Mouse (Mus musculus): ENCODE measurements around the gene Nfia. TPM values are rescaled to one million over a fixed set of nuclear protein-coding genes. Genes with fewer than 3 reads are reported as not detected.
A peak's percentile ranks its signal among the peaks of the same experiment; 100 is the strongest.

Nfia gene
- polyA plus RNA-seq, 1 experiment from 2014 or later: 78.4 TPM

DNA sequence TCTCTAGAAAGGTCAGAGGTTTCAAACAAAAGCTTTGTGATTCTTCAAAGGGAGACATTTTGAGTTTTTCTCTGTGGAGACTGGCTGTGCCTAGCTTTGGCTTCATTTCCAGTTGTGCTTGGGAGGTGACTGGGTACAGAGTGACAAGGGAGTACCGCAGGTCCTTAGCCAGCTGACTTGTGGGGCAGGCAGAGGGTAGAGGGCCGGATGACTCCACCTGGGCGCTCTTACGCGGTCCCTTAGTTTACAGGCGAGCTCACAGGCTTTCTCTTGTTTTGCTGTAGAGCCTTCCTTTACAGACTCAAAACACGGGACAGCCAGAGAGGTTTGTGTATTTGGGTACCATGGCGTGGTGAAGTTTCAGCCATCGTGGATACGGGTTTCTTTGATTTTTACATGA, 21.4 kb downstream of the Nfia start:
- Histone ChIP-seq H3K4me2 (replicated peaks; ENCODE audit: low read depth, low read length) (no peak overlapping the region), H3K4me3 (ENCODE audit: low read depth, low read length) (no peak overlapping the region), H3K9me3 (ENCODE audit: control insufficient read depth, low read depth, low read length) (no peaks in the 10 kb centered on the region), H3K36me3 (ENCODE audit: control insufficient read depth, insufficient read depth, low read length) (peaks cover 5% of the 10 kb centered on the region; the same call in 1 of the 2 replicates), H3K9ac (replicated peaks; ENCODE audit: low read depth, low read length) (no peak overlapping the region), H3K4me1 (ENCODE audit: control insufficient read depth, insufficient read depth, low read length) (peaks cover 4% of the 10 kb centered on the region; the same call in 1 of the 2 replicates), H3K27me3 (ENCODE audit: control insufficient read depth, insufficient read depth, low read length) (no peaks in the 10 kb centered on the region), H3K27ac (ENCODE audit: low read length) (no peak overlapping the region)
- no peak for ATAC-seq (ENCODE audit: insufficient number of reproducible peaks, insufficient read depth, low FRiP score, low read depth)
- 83% methylated on average over 10 of the region's 10 CpGs for WGBS

DNA sequence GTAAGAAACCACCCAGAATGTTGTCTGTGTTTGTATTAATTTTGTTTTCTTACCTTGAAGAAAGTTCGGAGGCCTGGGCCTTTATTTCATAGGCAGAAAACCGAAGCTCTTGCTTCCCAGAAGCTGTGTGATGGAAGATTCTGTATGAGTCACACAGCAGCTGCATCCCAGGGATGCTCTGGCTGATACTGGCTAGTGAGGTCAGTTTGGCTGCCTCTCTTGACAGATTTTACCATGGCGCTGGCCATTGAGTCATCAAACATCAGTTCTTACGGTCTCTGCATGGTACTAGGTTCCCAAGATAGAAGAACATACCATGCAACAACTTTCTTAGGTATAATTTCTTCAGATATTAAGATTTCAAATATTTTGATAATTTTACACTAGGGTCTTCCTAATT, 22.3 kb downstream of the Nfia start:
- Histone ChIP-seq H3K9ac (replicated peaks; ENCODE audit: low read depth, low read length) (no peak overlapping the region), H3K9me3 (ENCODE audit: control insufficient read depth, low read depth, low read length) (no peaks in the 10 kb centered on the region), H3K4me2 (replicated peaks; ENCODE audit: low read depth, low read length) (no peak overlapping the region), H3K36me3 (ENCODE audit: control insufficient read depth, insufficient read depth, low read length) (peaks cover 5% of the 10 kb centered on the region; the same call in 1 of the 2 replicates), H3K27ac (ENCODE audit: low read length) (no peak overlapping the region), H3K4me3 (ENCODE audit: low read depth, low read length) (no peak overlapping the region), H3K4me1 (ENCODE audit: control insufficient read depth, insufficient read depth, low read length) (peaks cover 4% of the 10 kb centered on the region; the same call in 1 of the 2 replicates), H3K27me3 (ENCODE audit: control insufficient read depth, insufficient read depth, low read length) (no peaks in the 10 kb centered on the region)
- 83% methylated on average over 4 of the region's 4 CpGs for WGBS
- ATAC-seq (ENCODE audit: insufficient number of reproducible peaks, insufficient read depth, low FRiP score, low read depth): no peak

DNA sequence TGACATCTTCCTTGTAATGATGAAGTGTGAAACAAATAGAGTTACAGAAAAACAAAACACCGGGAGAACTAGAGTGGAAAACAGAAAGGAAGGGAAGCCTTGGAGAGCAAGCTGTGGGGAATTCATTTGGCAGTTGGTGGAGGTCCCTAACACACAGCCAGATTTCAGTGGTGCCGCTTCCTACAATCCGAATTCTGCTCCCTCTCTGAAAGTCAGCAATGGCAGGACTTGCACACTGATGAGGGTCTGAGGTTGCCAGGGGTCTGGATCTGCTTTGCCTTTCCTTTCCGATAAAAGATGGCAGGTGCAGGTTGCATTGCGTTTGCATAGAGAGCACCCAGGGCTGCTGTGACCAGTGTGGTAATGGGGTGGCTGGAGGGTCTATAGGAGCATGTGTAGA, 23.4 kb downstream of the Nfia start:
- H3K4me3 ChIP-seq (ENCODE audit: low read depth, low read length): no peak overlapping the region
- no peaks in the 10 kb centered on the region for H3K9me3 ChIP-seq (ENCODE audit: control insufficient read depth, low read depth, low read length)
- H3K9ac ChIP-seq (replicated peaks; ENCODE audit: low read depth, low read length): no peak overlapping the region
- peaks cover 4% of the 10 kb centered on the region; the same call in 1 of the 2 replicates for H3K4me1 ChIP-seq (ENCODE audit: control insufficient read depth, insufficient read depth, low read length)
- peaks cover 10% of the 10 kb centered on the region; the same call in 1 of the 2 replicates for H3K36me3 ChIP-seq (ENCODE audit: control insufficient read depth, insufficient read depth, low read length)
- no peaks in the 10 kb centered on the region for H3K27me3 ChIP-seq (ENCODE audit: control insufficient read depth, insufficient read depth, low read length)
- no peak overlapping the region for H3K27ac ChIP-seq (ENCODE audit: low read length)
- no peak for ATAC-seq (ENCODE audit: insufficient number of reproducible peaks, insufficient read depth, low FRiP score, low read depth)
- no peak overlapping the region for H3K4me2 ChIP-seq (replicated peaks; ENCODE audit: low read depth, low read length)
- 89% methylated on average over 5 of the region's 5 CpGs for WGBS

DNA sequence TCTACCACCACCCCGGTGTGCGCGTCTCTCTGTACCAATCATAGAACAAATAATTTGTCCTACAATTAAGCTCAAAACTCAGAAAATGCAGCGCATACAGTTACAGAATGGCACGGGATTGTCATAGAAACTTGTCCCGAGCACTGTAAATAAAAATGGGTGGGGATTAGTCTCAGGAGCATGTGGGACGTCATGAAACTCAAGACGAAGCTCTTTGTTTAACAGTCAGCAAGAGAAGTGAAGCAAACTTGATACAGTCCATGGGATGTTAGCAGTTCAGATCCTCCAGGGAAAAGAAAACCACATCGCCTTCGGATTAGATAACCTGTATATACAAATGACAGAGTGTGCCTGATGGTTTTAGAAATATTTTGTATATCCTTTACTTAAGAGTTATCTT, 24.0 kb downstream of the Nfia start:
- H3K4me1 ChIP-seq (ENCODE audit: control insufficient read depth, insufficient read depth, low read length): peaks cover 4% of the 10 kb centered on the region; the same call in 1 of the 2 replicates
- H3K9ac ChIP-seq (replicated peaks; ENCODE audit: low read depth, low read length): no peak overlapping the region
- no peaks in the 10 kb centered on the region for H3K9me3 ChIP-seq (ENCODE audit: control insufficient read depth, low read depth, low read length)
- no peak overlapping the region for H3K4me3 ChIP-seq (ENCODE audit: low read depth, low read length)
- H3K36me3 ChIP-seq (ENCODE audit: control insufficient read depth, insufficient read depth, low read length): peaks cover 10% of the 10 kb centered on the region; the same call in 1 of the 2 replicates
- ATAC-seq (ENCODE audit: insufficient number of reproducible peaks, insufficient read depth, low FRiP score, low read depth): no peak
- WGBS: 70% methylated on average over 10 of the region's 10 CpGs
- no peak overlapping the region for H3K4me2 ChIP-seq (replicated peaks; ENCODE audit: low read depth, low read length)
- no peak overlapping the region for H3K27ac ChIP-seq (ENCODE audit: low read length)
- H3K27me3 ChIP-seq (ENCODE audit: control insufficient read depth, insufficient read depth, low read length): no peaks in the 10 kb centered on the region

DNA sequence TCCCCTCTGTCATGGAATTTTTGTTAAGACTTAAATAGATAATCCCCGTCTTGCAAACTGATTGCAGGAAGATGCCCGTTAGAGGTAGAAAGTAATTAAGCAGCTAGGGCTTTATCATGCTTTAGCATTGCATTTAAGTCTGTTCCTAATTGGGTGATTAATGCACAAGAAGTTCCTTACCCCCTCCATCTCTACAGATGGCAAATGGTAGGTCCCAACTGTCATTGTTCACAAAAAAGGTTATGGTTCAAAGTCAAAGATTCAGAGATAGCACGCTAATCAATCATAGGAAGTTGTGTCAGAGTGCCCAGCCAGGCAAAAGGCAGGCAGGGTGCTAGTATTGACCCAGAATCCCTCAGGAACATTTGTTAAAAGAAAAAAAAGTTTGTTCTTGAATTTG, 31.3 kb downstream of the Nfia start:
- WGBS: 82% methylated on average over 3 of the region's 3 CpGs
- H3K4me3 ChIP-seq (ENCODE audit: low read depth, low read length): no peak overlapping the region
- ATAC-seq (ENCODE audit: insufficient number of reproducible peaks, insufficient read depth, low FRiP score, low read depth): no peak

DNA sequence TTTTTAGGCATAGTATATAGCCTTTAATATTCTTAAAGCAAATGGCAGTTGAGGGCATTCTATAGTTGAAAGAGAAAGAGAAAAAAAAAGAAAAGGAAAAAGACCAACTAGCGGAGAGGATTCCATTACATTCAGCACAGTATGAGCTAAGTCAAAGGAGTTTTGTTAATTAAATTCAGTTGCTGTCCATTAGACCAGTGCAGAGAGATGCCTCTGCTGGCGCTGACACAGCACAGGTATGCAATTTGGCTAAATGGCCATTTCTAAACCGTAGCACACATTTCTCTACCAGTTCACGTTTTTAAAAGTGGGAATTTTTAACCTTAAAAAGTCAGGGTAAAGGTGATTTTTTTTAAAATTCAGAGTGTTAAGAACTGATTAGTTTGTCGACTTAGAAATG, 32.1 kb downstream of the Nfia start:
- WGBS: 79% methylated on average over 5 of the region's 5 CpGs

More for the DNA sequence above, 31.3 kb downstream of the Nfia start:
- no peak overlapping the region for H3K9ac ChIP-seq (replicated peaks; ENCODE audit: low read depth, low read length)
- no peak overlapping the region for H3K4me2 ChIP-seq (replicated peaks; ENCODE audit: low read depth, low read length)
- peaks cover 13% of the 10 kb centered on the region for H3K4me1 ChIP-seq (ENCODE audit: control insufficient read depth, insufficient read depth, low read length)
- H3K27me3 ChIP-seq (ENCODE audit: control insufficient read depth, insufficient read depth, low read length): no peaks in the 10 kb centered on the region
- H3K9me3 ChIP-seq (ENCODE audit: control insufficient read depth, low read depth, low read length): no peaks in the 10 kb centered on the region
- no peak overlapping the region for H3K27ac ChIP-seq (ENCODE audit: low read length)
- H3K36me3 ChIP-seq (ENCODE audit: control insufficient read depth, insufficient read depth, low read length): peaks cover 5% of the 10 kb centered on the region; the same call in 1 of the 2 replicates

DNA sequence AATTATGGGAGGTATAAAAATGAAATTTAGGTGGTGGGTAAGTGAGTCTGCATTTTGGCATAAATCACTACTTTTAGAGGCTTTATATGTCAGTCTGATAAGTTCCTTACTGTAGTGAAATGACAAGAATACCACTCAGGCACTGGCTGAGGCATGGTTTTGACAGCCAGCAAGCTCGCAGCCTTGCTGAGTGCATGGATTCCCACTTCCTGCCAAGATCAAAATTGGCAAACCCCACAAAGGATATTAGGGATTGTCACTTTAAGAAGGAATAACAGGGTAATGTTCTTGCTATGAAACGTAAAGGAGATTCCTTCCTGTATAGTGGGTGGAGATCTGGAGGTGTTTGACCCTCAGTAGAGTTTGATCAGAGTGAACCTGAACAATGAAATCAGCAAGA, 32.7 kb downstream of the Nfia start:
- ATAC-seq (ENCODE audit: insufficient number of reproducible peaks, insufficient read depth, low FRiP score, low read depth): no peak
- no peak overlapping the region for H3K4me3 ChIP-seq (ENCODE audit: low read depth, low read length)
- H3K27me3 ChIP-seq (ENCODE audit: control insufficient read depth, insufficient read depth, low read length): no peaks in the 10 kb centered on the region
- H3K4me2 ChIP-seq (replicated peaks; ENCODE audit: low read depth, low read length): no peak overlapping the region
- peaks cover 16% of the 10 kb centered on the region for H3K4me1 ChIP-seq (ENCODE audit: control insufficient read depth, insufficient read depth, low read length)
- peaks cover 5% of the 10 kb centered on the region; the same call in 1 of the 2 replicates for H3K36me3 ChIP-seq (ENCODE audit: control insufficient read depth, insufficient read depth, low read length)
- H3K27ac ChIP-seq (ENCODE audit: low read length): peak overlapping the region; percentile 39; the same call in 1 of the 2 replicates
- WGBS: 31% methylated on average over 2 of the region's 2 CpGs
- no peak overlapping the region for H3K9ac ChIP-seq (replicated peaks; ENCODE audit: low read depth, low read length)
- H3K9me3 ChIP-seq (ENCODE audit: control insufficient read depth, low read depth, low read length): no peaks in the 10 kb centered on the region

More for the DNA sequence above, 32.1 kb downstream of the Nfia start:
- no peaks in the 10 kb centered on the region for H3K27me3 ChIP-seq (ENCODE audit: control insufficient read depth, insufficient read depth, low read length)
- no peak overlapping the region for H3K9ac ChIP-seq (replicated peaks; ENCODE audit: low read depth, low read length)
- peaks cover 5% of the 10 kb centered on the region; the same call in 1 of the 2 replicates for H3K36me3 ChIP-seq (ENCODE audit: control insufficient read depth, insufficient read depth, low read length)
- no peak for ATAC-seq (ENCODE audit: insufficient number of reproducible peaks, insufficient read depth, low FRiP score, low read depth)
- peaks cover 16% of the 10 kb centered on the region for H3K4me1 ChIP-seq (ENCODE audit: control insufficient read depth, insufficient read depth, low read length)
- no peak overlapping the region for H3K4me3 ChIP-seq (ENCODE audit: low read depth, low read length)
- no peaks in the 10 kb centered on the region for H3K9me3 ChIP-seq (ENCODE audit: control insufficient read depth, low read depth, low read length)
- H3K4me2 ChIP-seq (replicated peaks; ENCODE audit: low read depth, low read length): no peak overlapping the region
- H3K27ac ChIP-seq (ENCODE audit: low read length): no peak overlapping the region

DNA sequence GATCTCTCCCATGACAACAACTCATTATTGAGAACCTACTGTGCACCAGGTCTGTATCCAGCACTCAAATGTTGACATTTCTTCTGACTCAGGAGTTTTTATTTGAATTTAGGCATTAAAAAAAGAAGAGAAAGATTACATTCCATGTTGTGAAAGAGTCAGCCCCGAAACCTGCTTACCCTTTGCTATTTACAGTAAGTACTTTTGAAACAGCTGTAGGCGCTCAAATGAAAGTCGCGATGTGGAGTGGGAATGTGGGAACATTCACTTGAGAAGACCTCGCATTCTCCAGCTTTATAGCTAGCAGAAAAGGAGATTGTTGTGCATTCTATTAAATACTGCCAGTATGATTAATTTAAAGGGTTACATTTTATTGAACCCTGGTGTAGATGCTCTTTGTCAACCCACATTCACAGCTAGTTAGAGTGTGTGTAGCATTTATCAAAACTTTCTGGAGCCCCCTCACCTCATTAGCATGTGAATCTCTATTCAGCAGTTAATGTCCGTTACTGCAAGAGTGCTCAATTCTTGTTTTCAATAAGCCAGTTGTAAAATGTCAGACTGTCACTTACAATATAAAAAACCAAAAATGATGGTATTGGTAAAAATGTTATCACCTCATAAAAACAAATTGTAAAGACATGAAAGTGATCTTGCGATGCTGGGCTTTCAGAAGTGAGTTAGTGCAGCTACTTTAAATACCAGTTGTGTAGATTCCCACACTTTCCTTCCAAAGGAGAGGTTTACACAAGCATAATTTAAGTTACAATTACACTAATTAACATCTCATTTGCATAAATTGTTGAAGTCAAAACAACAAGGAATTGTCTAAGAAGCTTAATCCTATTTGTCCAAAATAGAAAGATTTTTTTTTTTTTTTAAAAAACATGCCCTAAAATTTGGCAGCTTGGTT, 33.6 kb downstream of the Nfia start:
- no peak overlapping the region; the same call in 1 of the 2 replicates for H3K9ac ChIP-seq (replicated peaks; ENCODE audit: low read depth, low read length)
- WGBS: 37% methylated on average over 7 of the region's 7 CpGs
- no peak overlapping the region for H3K27ac ChIP-seq (ENCODE audit: low read length)
- H3K9me3 ChIP-seq (ENCODE audit: control insufficient read depth, low read depth, low read length): no peaks in the 10 kb centered on the region
- no peak for ATAC-seq (ENCODE audit: insufficient number of reproducible peaks, insufficient read depth, low FRiP score, low read depth)
- H3K4me3 ChIP-seq (ENCODE audit: low read depth, low read length): no peak overlapping the region
- H3K4me2 ChIP-seq (replicated peaks; ENCODE audit: low read depth, low read length): no peak overlapping the region
- no peaks in the 10 kb centered on the region; the same call in 1 of the 2 replicates for H3K36me3 ChIP-seq (ENCODE audit: control insufficient read depth, insufficient read depth, low read length)
- H3K27me3 ChIP-seq (ENCODE audit: control insufficient read depth, insufficient read depth, low read length): no peaks in the 10 kb centered on the region
- peaks cover 16% of the 10 kb centered on the region for H3K4me1 ChIP-seq (ENCODE audit: control insufficient read depth, insufficient read depth, low read length)

All from stomach, embryonic 14.5 days (tissue).